15 mouse cellular contexts compared by ENCODE assay signal in the genomic region with DNA sequence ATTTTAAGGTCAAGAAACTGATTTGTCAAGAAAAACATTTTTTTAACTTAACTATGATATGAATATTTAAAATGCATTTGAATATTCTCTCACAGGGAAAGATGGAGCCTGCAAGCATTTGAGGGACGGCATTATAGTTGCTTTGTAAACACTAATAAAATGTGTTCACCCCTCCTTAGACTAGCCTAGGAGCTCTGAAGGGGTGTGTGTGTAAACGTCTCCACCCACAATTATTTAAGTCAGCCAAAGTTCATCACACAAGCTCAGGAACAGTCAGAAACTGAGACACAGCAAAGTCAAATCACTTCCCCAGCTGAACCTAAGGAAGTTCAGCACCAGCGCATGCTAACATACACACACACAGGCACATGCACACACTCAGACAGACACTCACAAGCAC. TPM values are rescaled to one million over a fixed set of nuclear protein-coding genes. Genes with fewer than 3 reads are reported as not detected.
DNase-seq lines count a peak whose midpoint lies in the region; ATAC-seq and TF ChIP-seq lines count a peak whose summit lies in the region.
"Had no signal": no experiment of that assay in that cellular context is flagged by ENCODE, and none has a peak within 500 bp of the region (broad histone marks: within the 10 kb centered on the region; RNA-seq: fewer than 3 reads in every experiment).

No protein-coding gene starts in this region.

- H3K27me3 ChIP-seq in forebrain, postnatal 0 days (ENCODE audit: insufficient read depth, low read length): no peaks in the 10 kb centered on the region
- H3K27me3 ChIP-seq in forebrain, embryonic 10.5 days (ENCODE audit: poor library complexity, severe bottlenecking): no peaks in the 10 kb centered on the region
- no peaks in the 10 kb centered on the region for H3K27me3 ChIP-seq in hindbrain, postnatal 0 days (ENCODE audit: insufficient read depth, low read length)
- H3K27me3 ChIP-seq in hindbrain, embryonic 13.5 days: no peaks in the 10 kb centered on the region
- H3K27me3 ChIP-seq in neural tube, embryonic 15.5 days (replicated peaks): no peaks in the 10 kb centered on the region
- H3K27me3 ChIP-seq: forebrain, embryonic 13.5 days had no signal

- H3K27ac ChIP-seq in forebrain, postnatal 0 days (ENCODE audit: low read depth, low read length): peak overlapping the region; percentile 30; the same call in 1 of the 2 replicates
- no peak overlapping the region for H3K27ac ChIP-seq in forebrain, embryonic 10.5 days
- peak overlapping the region; percentile 79; the same call in 1 of the 2 replicates for H3K27ac ChIP-seq in hindbrain, postnatal 0 days
- no peak overlapping the region for H3K27ac ChIP-seq in hindbrain, embryonic 13.5 days
- no peak overlapping the region for H3K27ac ChIP-seq in neural tube, embryonic 15.5 days (replicated peaks)
- H3K27ac ChIP-seq: liver, embryonic 14.5 days had no signal

- TF ChIP-seq CTCF in forebrain, postnatal 0 days (IDR thresholded peaks at IDR 0.05; ENCODE audit: low read depth): no peak
- TF ChIP-seq CTCF in hindbrain, postnatal 0 days (IDR thresholded peaks at IDR 0.05; ENCODE audit: low read depth): no peak

- no peak for DNase-seq in forebrain, postnatal 0 days
- no peak for DNase-seq in forebrain, embryonic 10.5 days (ENCODE audit: extremely low spot score, low spot score)
- no peak for DNase-seq in hindbrain, postnatal 0 days (ENCODE audit: low spot score)
- no peak for DNase-seq in neural tube, embryonic 10.5 days (ENCODE audit: extremely low spot score, low spot score)
- DNase-seq in spleen, postnatal 36 days (ENCODE audit: low spot score in 2 of 2): no peak
- no peak for DNase-seq in c-Kit-positive CD71-positive TER-119-positive erythroid progenitor cells, embryonic 14.5 days (ENCODE audit: low spot score)
- DNase-seq: B cell, adult 2 months; gastrocnemius, postnatal 14 days; kidney, postnatal 10 days; right cerebral cortex, postnatal 4 days; thymus, adult 2 months had no signal

- peak overlapping the region; percentile 11; the same call in 1 of the 2 replicates for H3K4me2 ChIP-seq in forebrain, postnatal 0 days (ENCODE audit: low read depth)
- H3K4me2 ChIP-seq in hindbrain, postnatal 0 days (ENCODE audit: low read depth, low read length): peak overlapping the region; percentile 45
- no peak overlapping the region; the same call in 1 of the 2 replicates for H3K4me2 ChIP-seq in hindbrain, embryonic 13.5 days
- H3K4me2 ChIP-seq in neural tube, embryonic 15.5 days: peak overlapping the region; percentile 43

- no peak for ATAC-seq in forebrain, postnatal 0 days
- no peak for ATAC-seq in hindbrain, postnatal 0 days
- no peak for ATAC-seq in hindbrain, embryonic 13.5 days (ENCODE audit: low FRiP score)
- no peak for ATAC-seq in neural tube, embryonic 15.5 days (ENCODE audit: low FRiP score)
- ATAC-seq: forebrain, embryonic 13.5 days had no signal

- no peak overlapping the region for H3K4me3 ChIP-seq in forebrain, postnatal 0 days (ENCODE audit: low read depth, low read length)
- H3K4me3 ChIP-seq in forebrain, embryonic 10.5 days: no peak overlapping the region
- no peak overlapping the region for H3K4me3 ChIP-seq in hindbrain, postnatal 0 days (ENCODE audit: low read length)
- H3K4me3 ChIP-seq in hindbrain, embryonic 13.5 days: no peak overlapping the region
- H3K4me3 ChIP-seq in neural tube, embryonic 15.5 days (replicated peaks): no peak overlapping the region
- H3K4me3 ChIP-seq: forebrain, embryonic 13.5 days had no signal

- H3K4me1 ChIP-seq in forebrain, postnatal 0 days (ENCODE audit: insufficient read depth): 0 out of 2 replicates have a peak, but pooled peaks cover 8% of the 10 kb centered on the region
- H3K4me1 ChIP-seq in forebrain, embryonic 10.5 days: peaks cover 18% of the 10 kb centered on the region
- no peaks in the 10 kb centered on the region for H3K4me1 ChIP-seq in hindbrain, postnatal 0 days (ENCODE audit: insufficient read depth, low read length)
- H3K4me1 ChIP-seq in hindbrain, embryonic 13.5 days (replicated peaks): peaks cover 9% of the 10 kb centered on the region
- peaks cover 12% of the 10 kb centered on the region for H3K4me1 ChIP-seq in neural tube, embryonic 15.5 days

- H3K9ac ChIP-seq in forebrain, postnatal 0 days: no peak overlapping the region
- H3K9ac ChIP-seq in hindbrain, postnatal 0 days (replicated peaks; ENCODE audit: low read length): no peak overlapping the region
- no peak overlapping the region for H3K9ac ChIP-seq in hindbrain, embryonic 13.5 days
- H3K9ac ChIP-seq in neural tube, embryonic 15.5 days (replicated peaks): no peak overlapping the region
- H3K9ac ChIP-seq: forebrain, embryonic 13.5 days; liver, embryonic 14.5 days had no signal

- 46% methylated on average over 3 of the region's 3 CpGs for WGBS in forebrain, postnatal 0 days
- 76% methylated on average over 3 of the region's 3 CpGs for WGBS in forebrain, embryonic 10.5 days
- 65% methylated on average over 3 of the region's 3 CpGs for WGBS in hindbrain, postnatal 0 days
- WGBS in hindbrain, embryonic 13.5 days: 67% methylated on average over 3 of the region's 3 CpGs
- 53% methylated on average over 3 of the region's 3 CpGs for WGBS in neural tube, embryonic 15.5 days

- no peaks in the 10 kb centered on the region for H3K36me3 ChIP-seq in forebrain, postnatal 0 days (ENCODE audit: insufficient read depth)
- H3K36me3 ChIP-seq in forebrain, embryonic 10.5 days (replicated peaks): no peaks in the 10 kb centered on the region
- no peaks in the 10 kb centered on the region for H3K36me3 ChIP-seq in hindbrain, postnatal 0 days (ENCODE audit: insufficient read depth, low read length)
- no peaks in the 10 kb centered on the region for H3K36me3 ChIP-seq in hindbrain, embryonic 13.5 days
- H3K36me3 ChIP-seq in neural tube, embryonic 15.5 days: no peaks in the 10 kb centered on the region

- H3K9me3 ChIP-seq in forebrain, postnatal 0 days (ENCODE audit: low read length): no peaks in the 10 kb centered on the region
- H3K9me3 ChIP-seq in forebrain, embryonic 10.5 days: no peaks in the 10 kb centered on the region
- H3K9me3 ChIP-seq in hindbrain, postnatal 0 days (ENCODE audit: low read length): no peaks in the 10 kb centered on the region
- no peaks in the 10 kb centered on the region for H3K9me3 ChIP-seq in hindbrain, embryonic 13.5 days
- no peaks in the 10 kb centered on the region for H3K9me3 ChIP-seq in neural tube, embryonic 15.5 days (replicated peaks)
- H3K9me3 ChIP-seq: forebrain, embryonic 13.5 days had no signal

RNA-seq across cellular contexts. Expression of gene Rnft1, which starts 10.9 kb away (rescaled TPM):
- total RNA-seq in forebrain, postnatal 0 days (2014; rRNA removed): 10.2 and 10.7 TPM in 2 replicates
- polyA plus RNA-seq in forebrain, postnatal 0 days (2015; fragmentation: Nextera tagmentation; extraction: Ambion mirVana): 11.4 and 15.0 TPM in 2 replicates
- 21.8 and 22.4 TPM in 2 replicates for polyA plus RNA-seq in forebrain, embryonic 10.5 days (2016; fragmentation: Nextera tagmentation; extraction: Ambion mirVana)
- total RNA-seq in hindbrain, postnatal 0 days (2014; rRNA removed): 5.1 and 5.7 TPM in 2 replicates
- 15.0 and 16.3 TPM in 2 replicates for polyA plus RNA-seq in hindbrain, postnatal 0 days (2015; fragmentation: Nextera tagmentation; extraction: Ambion mirVana)
- polyA plus RNA-seq in hindbrain, embryonic 13.5 days (2015; fragmentation: Nextera tagmentation; extraction: Ambion mirVana): 16.6 and 17.7 TPM in 2 replicates
- 16.0 and 20.7 TPM in 2 replicates for polyA plus RNA-seq in neural tube, embryonic 15.5 days (2015; fragmentation: Nextera tagmentation; extraction: Ambion mirVana)

Comparison
In these comparisons a context has a peak if more than half of its experiments do, and no peak if none do; other contexts are left out.
1. H3K27ac ChIP-seq: peak in forebrain, postnatal 0 days (single experiment) and hindbrain, postnatal 0 days (single experiment); none in forebrain, embryonic 10.5 days (single experiment), hindbrain, embryonic 13.5 days (single experiment) and neural tube, embryonic 15.5 days (single experiment).